Mouse (Mus musculus) heart, postnatal 0 days (tissue): Measurements from ENCODE around the gene Olfr1221.

ENCODE experiments used
- CTCF ChIP-seq: IDR thresholded peaks from 2 replicates; pipeline ENCODE4 v1.5.1; 2016; ENCODE audit warnings: antibody characterized with exemption, control low read depth, low read depth
- EP300 ChIP-seq: IDR thresholded peaks from 2 replicates; pipeline ENCODE4 v1.6.1; 2016; ENCODE audit warnings: antibody characterized with exemption, low read depth

- TF ChIP-seq CTCF (no peak), EP300 (no peak)
Observed at GRCm38 (mm10) chr2:89106735-89107134, 10.3 kb downstream of the Olfr1221 start, which contains the start of gene Olfr1220.
